Mouse (Mus musculus) kidney, postnatal 36 days (tissue): ENCODE measurements at regions not wholly inside any gene's neighbourhood (a gene's known extent, or its start where the extent isn't known, plus 50 kb on each side); places are given as distances from the start of the nearest gene placed in this dataset.

Experiments used
- DNase-seq, 2 experiments: peaks; one replicate each; pipeline ENCODE4 v3.0.0; 2021 to 2022; ENCODE audit warnings: mixed read lengths in 2 of 2

DNA sequence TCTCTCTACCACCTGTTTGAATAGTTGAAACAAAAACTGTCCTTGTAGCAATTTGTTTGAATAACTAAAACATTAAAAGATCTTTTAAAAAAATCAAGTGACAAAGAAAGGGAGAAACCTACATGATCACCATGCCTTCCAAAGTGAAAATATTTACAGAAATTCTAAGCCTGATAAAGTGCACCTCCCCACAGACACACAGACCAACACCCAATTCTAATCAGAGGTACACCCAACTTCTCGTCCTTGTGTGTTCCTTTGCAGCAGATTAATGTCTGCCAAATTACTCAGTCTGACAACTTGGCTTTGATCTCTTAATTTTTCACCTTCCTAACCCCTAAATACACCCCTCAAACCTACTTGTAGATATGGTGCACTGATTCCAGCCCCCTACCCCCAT lies 719.1 kb downstream of the Epm2a start:
- no peak for DNase-seq

DNA sequence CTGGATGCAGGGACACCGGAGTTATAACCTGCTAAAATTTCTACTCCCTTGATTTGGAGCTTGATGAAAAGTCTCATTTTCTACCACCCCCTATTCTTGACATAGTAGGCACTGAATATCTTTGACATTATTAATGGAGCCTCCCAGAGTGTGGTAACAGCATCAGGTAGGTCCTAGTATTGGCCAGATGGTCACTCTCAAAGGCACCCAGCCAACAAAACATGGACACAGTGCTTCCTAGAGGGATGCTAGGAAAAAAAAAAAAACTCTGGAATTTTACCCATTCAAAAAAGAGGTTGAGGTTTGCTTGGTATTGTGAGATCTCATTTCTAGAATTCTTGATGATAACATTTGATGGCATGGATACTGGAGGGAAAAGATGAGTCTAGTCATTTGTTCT lies 740.8 kb downstream of the Epm2a start:
- no peak for DNase-seq

DNA sequence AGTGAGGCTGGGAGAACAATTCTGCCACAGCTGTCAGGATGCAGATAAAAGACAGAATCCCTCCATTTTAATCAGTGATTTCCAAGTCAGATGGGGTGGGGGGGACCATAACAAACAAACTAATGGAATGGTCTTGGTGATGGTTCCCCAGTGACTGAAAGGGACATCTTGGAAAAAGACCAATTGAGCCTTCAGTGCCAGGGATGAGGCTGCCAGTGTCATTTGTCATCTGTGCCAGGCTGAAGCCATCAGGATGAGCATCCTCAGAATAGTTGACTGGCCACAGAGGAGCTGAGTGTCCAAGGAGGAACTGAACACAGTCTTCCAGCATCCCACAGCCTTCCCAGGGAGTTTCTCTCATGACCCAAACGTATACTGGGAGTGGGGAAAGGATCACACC lies 749.3 kb downstream of the Epm2a start:
- DNase-seq = no peak

DNA sequence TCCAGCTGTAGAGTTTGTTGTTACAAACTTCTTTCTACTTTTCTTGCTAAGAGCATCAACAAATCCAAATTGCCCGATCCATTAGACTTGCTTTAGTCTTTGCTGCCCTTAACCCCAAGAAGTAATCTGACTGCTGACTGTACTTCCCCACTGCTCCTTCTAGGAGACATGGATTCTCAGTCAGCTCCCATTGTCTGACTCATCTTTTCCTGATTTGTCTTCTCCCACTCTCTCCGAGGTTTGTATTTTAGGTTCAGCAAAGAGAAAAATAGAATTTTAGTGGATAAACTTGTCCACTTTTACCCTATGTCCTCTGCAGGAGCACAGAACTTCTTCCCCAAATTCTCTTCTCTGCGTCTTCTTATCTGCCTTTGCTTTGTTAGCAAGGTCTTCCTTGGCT lies 753.5 kb downstream of the Epm2a start:
- no peak for DNase-seq

DNA sequence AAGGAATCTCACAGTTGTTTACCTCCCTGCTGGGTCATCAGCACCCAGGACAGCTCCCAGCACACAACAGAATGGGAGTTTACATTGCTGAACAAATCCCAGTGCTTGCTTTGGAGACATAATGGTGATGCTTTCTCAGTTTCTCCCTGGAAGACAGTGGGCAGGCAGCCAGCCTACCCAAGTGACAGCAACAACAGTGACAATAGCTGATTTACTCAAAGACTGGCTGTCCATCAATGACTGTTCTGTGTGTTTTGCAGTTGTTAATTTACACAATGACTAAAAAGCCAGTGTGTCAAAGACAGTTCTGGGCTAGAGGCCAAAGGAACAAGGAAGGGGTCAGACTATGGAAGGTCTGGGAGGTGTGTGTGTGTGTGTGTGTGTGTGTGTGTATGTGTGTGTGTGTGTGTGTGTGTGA lies 762.2 kb downstream of the Utrn start:
- DNase-seq = peak; percentile 2 to 50

DNA sequence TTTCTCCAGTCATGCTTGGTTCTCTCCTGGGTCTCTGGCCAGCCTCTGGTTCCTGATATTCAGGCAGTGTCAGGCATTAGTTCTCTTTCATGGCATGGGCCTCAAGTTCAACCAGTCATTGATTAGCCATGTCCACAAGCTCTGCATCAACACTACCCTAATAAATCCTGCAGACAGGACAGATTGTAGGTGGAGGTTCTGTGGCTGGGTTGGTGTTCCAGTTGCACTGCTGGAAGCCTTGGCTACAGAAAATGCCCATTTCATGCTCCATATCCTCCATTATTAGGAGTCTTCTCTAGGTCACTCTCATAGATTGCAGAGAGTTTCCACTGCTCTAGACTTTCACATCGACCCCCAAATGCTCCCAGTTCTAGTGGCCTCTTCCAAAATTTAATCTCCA lies 757.4 kb downstream of the Utrn start:
- DNase-seq = no peak

DNA sequence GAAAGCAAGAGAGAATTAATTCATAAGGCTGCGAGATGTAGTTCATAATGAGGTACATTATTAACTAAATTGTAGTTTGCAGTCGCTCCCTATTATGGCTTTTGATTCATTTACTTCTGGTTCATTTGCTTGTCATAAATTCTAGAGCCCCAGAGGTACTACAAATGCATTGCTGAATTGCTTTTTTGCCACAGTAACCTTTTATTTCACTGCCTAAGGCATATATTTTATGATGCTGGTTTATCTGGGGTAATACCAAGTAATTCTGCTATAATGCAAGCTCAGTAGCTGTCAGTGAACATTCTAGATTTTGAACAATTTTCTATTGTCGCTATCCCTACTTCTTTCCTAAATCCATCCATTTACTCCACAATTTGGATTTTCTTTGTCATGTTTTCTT lies 753.4 kb downstream of the Utrn start:
- DNase-seq = no peak

DNA sequence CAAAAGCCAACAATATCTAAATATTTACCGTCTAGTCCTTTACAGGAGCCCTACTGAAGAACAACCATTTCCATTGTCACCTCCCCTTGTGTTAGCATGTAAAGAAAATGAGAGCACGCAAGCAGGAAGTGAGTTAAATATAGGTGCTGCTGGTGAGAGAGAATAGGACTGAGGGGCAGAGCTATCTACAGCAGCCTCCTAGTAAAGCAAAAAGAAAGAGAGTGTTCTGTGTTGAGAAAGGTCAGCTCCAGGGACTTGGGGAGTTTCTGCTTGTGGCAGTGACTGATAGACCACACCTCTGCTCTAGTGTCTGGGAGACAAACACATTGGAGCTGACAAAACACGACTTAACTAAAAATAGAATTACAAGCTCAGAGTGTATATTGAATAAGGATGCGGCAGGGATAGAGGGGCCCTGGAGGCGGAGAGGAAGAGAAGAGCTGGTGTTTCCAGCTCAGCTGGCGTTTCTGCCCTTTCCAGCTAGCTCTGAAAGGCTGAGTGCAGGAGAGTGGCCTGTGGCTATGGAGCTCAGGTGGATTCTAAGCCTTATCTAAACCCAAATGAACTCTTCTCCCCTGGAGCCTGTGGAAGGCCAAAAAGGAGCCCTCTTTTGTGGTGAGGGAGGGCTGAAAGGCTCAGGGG lies 752.4 kb downstream of the Utrn start:
- DNase-seq = no peak

DNA sequence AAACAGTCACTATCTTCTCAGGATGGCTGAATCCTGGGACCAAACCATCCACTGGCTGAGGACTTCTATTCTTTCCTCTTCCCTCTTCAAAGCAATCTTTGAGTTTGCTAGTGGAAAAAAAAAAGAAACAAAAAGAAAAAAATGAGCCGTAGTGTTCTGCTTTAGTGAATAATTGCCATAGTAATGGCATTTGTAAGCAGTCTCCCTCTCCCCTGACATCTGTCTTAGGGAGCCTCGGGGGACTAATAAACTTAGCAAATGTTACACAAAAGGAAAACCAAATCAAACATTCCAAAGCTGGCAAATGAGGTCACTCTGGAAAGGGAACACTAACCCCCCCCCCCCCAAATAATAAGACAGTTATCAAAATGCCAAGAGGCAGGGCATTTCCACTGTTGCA lies 744.9 kb downstream of the Utrn start:
- DNase-seq = no peak

DNA sequence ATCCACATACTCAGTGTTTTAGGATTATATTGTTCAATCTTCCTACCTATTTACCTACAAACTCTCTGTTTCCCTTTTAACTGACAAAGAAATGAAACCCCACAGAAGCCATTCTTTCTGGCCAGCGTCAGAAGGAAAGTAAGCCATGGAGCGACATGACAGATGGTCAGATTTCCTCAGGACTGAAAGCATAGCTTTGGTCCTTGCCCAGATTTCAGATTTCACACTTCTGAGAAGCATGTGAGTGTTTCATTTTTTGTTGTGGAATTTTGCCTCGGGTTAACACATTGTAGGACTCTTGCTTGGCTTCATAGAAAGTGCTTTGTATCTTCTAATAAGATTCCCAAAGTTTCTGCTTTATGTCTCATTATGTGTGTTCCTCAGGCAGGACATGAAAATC lies 739.7 kb downstream of the Utrn start:
- no peak for DNase-seq

DNA sequence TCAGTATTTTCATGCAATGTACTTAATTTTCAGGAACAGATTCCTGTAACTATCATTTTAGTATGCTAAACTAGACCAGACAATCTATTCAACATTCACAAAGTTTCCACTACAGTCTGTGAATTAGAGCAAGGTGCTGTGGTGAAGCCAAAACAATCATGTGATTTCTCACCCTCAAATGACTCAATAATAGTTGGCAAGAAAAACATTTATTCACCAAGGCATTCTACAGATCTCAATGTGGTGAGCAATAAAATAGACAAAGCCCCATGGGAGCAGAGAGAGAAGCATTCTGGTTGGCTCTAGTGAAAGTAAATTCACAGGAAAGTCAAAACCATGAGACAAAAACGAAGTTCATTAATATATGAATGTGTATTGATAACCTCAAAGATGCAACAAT lies 724.5 kb downstream of the Utrn start:
- no peak for DNase-seq

DNA sequence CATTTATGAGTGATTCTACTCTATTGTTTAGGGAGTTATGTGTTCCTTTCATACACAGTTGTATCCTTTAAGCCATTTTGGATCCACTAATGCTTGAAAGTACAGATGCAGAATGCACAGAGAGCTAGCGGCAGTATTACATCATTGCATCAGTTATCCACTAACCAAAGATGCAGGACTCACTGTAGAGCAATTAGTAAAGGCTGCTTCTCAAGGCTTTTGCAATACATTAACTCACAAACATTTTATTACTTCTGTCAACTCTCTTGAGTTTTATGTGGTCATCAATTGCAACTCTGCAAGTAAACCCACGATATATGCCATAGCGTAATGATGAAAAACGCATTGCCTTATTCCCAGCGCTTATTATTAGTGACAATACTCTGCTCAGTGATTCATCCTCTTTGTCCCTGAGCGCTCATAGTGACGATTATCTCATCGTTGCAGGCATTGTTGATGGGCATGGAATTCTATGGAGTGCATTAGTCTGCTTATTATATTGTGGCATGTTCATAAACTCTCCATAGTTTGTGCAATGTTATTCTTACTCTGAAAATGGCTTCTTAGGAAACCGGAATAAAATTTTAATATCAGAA lies 722.1 kb downstream of the Utrn start:
- DNase-seq = no peak

DNA sequence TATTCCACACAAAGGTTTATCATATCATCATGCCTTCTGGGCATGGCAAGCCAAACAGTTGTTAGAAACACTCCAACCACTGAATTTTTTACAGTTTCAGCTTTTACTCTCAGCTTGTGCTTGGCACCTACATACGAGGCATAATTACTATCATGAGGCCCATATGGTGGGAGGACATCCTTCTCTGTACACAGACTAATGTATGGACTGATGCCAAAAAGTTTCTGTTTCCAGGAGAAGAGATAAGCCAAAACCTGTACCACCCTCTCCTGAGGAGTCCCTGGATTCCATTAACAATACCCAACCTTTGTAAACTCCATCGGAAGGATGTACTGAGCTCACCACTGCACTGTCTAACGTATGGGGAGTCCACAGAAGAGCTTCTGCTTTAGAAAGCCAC lies 698.9 kb downstream of the Utrn start:
- DNase-seq = no peak

DNA sequence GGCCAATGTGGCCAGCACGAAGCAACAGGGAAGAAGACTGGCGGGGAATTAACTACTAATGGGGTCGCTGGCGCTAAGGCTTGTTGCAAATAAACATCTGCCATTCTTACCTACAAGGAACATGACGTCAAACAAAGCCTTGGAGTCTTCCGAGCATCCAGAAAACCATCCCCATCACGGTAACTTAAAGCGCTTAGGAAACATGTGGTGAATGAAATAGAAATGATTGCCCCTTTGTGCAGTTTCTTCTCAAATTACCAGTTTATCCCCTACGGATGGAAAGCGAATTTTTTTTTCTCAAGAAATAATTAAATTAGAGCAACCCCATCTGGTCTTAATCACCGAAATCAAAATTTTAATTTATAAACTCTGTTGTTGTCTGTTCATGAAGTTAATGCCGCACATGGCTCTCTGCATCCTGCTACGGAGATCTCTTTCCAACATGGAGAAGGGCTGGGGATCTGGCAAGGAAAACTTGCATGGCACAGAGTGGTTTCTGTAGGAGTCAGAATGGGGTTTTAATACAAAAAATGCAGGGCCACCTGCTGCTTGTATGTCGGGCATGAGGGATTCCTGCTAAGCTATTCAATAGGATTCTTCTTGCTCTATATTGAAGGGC lies 694.9 kb downstream of the Utrn start:
- no peak for DNase-seq

DNA sequence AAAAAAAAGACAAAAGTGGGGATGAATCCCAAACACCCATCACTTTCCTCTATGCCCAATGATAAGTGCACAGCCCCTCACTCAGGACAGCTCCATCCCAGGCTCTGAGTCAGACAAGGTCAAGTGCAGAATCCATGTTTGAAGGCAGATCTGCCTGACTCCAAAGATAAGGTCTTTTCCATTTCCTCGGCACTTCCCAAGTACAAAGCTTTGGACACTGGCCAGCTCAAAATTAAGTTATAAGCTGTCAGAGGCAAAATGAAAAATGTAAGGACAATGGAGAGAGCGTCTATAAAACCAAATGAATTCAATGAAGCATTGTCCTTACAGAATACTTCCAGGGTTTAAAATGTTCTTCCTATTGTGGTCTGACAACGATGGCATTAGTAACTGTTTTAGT lies 694.0 kb downstream of the Utrn start:
- no peak for DNase-seq

DNA sequence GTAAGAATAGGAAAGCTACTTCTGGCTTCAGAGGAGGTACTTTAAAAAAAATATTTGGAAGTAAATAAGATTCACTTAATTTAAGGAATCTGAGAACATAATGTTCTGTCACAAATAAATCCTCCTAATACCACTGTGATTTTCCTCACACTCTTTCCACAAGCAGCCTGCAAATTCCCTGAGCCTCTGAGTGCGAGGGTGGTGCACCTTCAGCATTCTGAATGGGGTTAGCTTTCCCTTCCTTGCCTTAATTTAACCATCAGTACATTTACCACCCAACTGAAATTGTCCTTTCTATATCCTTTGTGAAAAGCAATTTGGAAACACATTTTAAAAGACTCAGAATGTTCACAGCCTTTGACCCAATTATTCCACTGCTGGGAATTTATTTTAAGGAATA lies 691.7 kb downstream of the Utrn start:
- DNase-seq = no peak

DNA sequence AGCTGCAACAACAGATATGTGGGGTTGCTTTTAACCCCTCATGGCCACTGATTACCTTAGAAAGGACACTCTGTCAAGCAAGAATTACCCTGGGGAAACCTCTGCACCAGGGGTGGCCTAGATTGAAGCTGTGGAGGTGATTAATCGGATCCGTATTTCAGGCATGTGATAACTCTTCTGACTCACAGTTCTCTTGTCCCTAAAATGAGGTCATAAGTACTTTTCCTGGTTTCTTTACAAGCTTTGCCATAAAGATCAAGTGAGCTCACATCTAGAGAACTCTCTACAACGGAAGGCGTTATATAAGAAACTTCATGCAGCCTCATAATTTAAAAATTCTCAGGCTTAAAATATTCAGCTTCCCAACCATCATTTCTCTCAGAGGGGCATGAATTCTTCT lies 688.2 kb downstream of the Utrn start:
- DNase-seq = no peak

DNA sequence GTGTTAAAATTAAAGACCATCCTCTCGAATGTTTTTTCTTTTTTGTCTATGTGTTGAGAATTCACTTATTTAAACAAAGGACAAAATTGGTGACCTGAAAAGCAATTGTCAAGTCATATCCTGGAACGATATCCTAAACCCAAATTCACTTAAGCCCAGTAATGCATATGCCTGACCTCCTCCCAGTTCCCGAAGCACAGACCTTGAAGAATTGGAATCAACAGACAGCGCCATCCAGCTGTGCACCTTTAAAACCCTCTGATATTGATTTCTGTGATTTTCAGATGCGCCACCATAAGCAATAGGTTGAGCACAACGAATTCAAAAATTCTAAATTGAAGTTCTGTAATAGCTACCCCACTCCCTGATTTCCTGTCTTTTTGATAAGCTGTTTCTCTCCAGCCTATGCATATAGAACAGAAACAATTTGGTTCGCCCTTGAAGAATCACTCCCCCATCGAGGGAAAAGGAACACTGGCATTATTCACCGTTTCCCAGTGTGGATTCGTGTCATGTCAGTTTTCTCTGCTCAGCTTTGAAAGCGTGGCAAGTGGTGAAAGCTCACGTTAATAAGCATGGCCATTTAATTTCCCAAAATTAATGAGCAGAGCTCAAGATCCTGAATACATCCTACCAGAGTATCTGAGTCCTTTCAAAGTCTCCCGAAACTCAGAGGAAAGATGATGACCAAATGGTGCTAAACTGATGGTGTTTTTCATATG lies 682.1 kb downstream of the Utrn start:
- DNase-seq = no peak

DNA sequence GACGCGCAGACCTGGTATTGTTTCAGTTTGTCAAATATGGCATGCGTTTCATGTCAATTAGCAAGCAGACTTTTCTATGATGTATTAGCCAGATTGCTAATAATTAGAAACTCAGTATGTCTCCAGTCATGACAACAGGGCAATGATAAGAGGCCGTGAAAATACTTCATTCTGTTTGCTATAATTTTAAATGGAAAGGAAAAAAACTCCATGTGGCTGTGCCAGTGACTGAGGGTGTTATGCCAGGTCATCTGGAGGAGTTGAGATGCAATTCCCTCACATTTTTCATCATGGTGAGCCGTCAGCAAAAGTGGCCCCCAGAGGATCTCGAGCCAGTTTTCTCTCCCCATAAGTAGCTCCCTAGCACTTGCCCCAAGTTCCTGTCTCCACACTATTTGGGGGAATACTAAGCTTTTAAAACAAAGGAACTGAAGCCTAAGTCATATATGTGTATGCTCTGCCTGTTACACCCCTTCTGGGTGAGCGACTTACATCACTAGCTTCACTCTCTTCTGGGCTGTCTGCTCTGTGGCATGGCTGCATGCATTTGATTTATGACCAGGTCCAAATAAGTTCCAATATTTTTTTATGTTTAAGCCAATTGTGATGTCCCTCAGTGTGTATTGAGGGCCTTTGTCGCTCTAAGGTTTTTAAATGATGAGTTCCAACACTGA lies 681.4 kb downstream of the Utrn start:
- no peak for DNase-seq

DNA sequence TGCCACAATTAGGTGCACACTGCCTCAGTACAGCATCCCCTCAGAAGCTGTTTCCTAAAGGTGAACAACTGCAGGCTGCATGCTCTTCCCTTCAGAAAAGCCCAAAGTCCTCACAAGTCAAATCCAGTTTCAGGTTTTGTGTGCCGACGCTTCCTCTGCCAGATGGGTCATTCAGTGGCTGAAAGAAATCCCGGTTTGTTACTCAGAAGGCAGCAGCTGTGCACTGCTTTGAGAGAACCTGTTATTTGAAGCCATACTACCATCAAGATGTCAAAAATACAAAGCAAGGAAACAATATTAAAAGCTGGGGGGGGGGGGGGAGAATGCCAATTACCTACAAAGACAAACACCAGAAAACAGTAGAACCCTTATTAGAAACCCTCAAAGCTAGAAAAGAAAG lies 678.7 kb downstream of the Utrn start:
- no peak for DNase-seq

DNA sequence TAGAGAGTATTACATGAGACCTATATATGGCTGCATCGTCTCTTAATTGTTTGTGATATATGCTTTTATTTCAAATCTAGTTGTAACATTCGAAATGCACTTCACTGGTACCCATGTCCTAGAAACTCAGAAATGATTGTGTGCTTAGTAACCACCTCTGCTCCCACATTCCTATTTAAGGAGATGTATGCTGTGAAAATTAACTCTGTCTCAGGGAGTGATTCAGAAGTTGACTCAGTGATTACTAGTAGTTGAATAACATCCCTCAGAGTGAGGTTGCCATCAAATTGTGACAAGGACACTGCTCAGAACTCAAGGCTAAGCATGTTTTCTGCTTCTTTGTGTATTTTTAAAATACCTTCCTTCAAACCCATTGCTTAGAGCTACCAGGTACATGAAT lies 661.9 kb downstream of the Utrn start:
- DNase-seq = no peak

DNA sequence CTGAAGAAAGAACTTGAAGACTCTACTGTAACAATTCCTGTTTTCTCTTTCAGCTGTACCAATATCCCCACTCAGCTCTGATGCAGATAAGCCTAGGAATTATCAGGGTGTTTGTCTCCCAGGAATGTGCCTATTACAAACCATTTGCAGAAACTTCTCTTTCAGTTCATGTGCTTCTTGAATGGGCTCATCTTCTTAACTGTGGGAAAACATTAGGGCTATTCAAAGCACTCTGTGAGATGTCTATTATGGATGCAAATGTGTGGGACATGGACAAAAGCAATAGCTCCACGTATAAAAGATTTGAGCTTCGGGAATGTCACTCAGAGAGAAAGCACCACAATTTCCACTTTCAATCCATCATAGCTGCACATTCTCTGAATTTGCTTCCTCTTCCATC lies 659.0 kb downstream of the Utrn start:
- DNase-seq = no peak

DNA sequence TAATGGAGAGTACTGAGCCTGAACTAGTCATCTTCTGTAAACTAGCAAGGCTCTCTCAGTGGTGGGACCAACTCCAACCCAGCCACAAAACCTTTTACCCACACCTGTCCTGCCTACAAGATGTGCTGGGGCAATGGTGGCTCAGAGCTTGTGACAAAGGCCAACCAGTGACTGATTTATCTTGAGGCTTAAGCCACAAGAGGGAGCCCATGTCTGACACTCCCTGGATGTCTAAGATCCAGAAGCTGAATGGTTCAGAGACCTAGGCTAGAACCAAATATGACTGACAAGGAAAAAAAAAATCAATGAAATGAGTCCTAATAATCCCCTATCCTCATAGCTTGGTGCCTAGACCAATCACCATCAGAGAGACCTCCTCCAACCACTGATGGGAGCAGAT lies 650.3 kb downstream of the Utrn start:
- peak in 1 of 2 experiments; percentile 4 for DNase-seq

DNA sequence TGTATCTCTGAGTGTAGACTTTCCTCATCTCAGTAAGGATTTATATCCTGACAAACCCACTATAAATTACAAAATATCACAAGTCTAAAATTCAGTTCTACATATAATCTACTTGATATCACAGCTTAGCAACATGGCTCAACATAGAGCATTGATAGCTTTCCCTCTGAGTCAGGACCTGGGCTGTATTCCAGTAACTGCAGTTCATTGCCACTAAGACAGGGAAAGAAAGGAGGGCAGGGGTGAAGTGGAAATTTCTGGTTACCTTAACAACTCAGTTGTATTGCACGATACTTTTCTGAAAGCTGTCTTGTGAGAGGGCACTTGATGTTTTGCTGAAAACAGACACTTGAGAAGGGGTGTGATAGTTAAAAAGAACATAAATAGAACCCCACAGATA lies 635.0 kb downstream of the Utrn start:
- DNase-seq = no peak
